Mouse (Mus musculus): ENCODE measurements at regions not wholly inside any gene's neighbourhood (a gene's known extent, or its start where the extent isn't known, plus 50 kb on each side); places are given as distances from the start of the nearest gene placed in this dataset.
A peak's percentile ranks its signal among the peaks of the same experiment; 100 is the strongest.

- Histone ChIP-seq H3K27ac (ENCODE audit: low read depth, low read length) (no peak overlapping the region), H3K36me3 (ENCODE audit: control insufficient read depth, insufficient read depth, low read length) (no peaks in the 10 kb centered on the region), H3K9me3 (replicated peaks; ENCODE audit: control insufficient read depth, low read length) (no peaks in the 10 kb centered on the region), H3K9ac (ENCODE audit: low read length) (no peak overlapping the region), H3K4me3 (ENCODE audit: low read depth, low read length) (no peak overlapping the region), H3K4me1 (ENCODE audit: control insufficient read depth, insufficient read depth, low read length) (no peaks in the 10 kb centered on the region), H3K27me3 (replicated peaks; ENCODE audit: control insufficient read depth, insufficient read depth, low read length) (no peaks in the 10 kb centered on the region), H3K4me2 (ENCODE audit: low read length) (no peak overlapping the region)
- ATAC-seq (no peak), DNase-seq (ENCODE audit: low spot score) (no peak)
- WGBS: 88% methylated on average over 2 of the region's 2 CpGs
These were observed 78.7 kb upstream of the Cntln start for GRCm38 (mm10) chr4:84805431-84805830.

- no peaks in the 10 kb centered on the region for H3K4me1 ChIP-seq (ENCODE audit: control insufficient read depth, insufficient read depth, low read length)
- WGBS: 89% methylated on average over 10 of the region's 10 CpGs
These were observed 90.8 kb upstream of the Cntln start for GRCm38 (mm10) chr4:84793156-84793919.

GRCm38 (mm10) chr4:84786583-84786982 is 97.5 kb upstream of the Cntln start:
- Histone ChIP-seq H3K4me1 (ENCODE audit: control insufficient read depth, insufficient read depth, low read length) (no peaks in the 10 kb centered on the region), H3K9ac (ENCODE audit: low read length) (no peak overlapping the region), H3K4me2 (ENCODE audit: low read length) (no peak overlapping the region), H3K27ac (ENCODE audit: low read depth, low read length) (no peak overlapping the region), H3K27me3 (replicated peaks; ENCODE audit: control insufficient read depth, insufficient read depth, low read length) (no peaks in the 10 kb centered on the region), H3K36me3 (ENCODE audit: control insufficient read depth, insufficient read depth, low read length) (no peaks in the 10 kb centered on the region), H3K4me3 (ENCODE audit: low read depth, low read length) (no peak overlapping the region), H3K9me3 (replicated peaks; ENCODE audit: control insufficient read depth, low read length) (no peaks in the 10 kb centered on the region)
- no peak for DNase-seq (ENCODE audit: low spot score)
- ATAC-seq: no peak
- WGBS: 73% methylated on average over 6 of the region's 6 CpGs

More at GRCm38 (mm10) chr4:84793156-84793919, 90.8 kb upstream of the Cntln start:
- Histone ChIP-seq H3K27ac (ENCODE audit: low read depth, low read length) (no peak overlapping the region), H3K4me2 (ENCODE audit: low read length) (no peak overlapping the region), H3K9me3 (replicated peaks; ENCODE audit: control insufficient read depth, low read length) (no peaks in the 10 kb centered on the region), H3K9ac (ENCODE audit: low read length) (no peak overlapping the region), H3K27me3 (replicated peaks; ENCODE audit: control insufficient read depth, insufficient read depth, low read length) (no peaks in the 10 kb centered on the region), H3K4me3 (ENCODE audit: low read depth, low read length) (no peak overlapping the region), H3K36me3 (ENCODE audit: control insufficient read depth, insufficient read depth, low read length) (no peaks in the 10 kb centered on the region)
- ATAC-seq: no peak
- no peak for DNase-seq (ENCODE audit: low spot score)

- H3K4me1 ChIP-seq (ENCODE audit: control insufficient read depth, insufficient read depth, low read length): no peaks in the 10 kb centered on the region
- no peak overlapping the region for H3K4me3 ChIP-seq (ENCODE audit: low read depth, low read length)
- no peak overlapping the region for H3K9ac ChIP-seq (ENCODE audit: low read length)
- no peak for ATAC-seq
- no peaks in the 10 kb centered on the region for H3K36me3 ChIP-seq (ENCODE audit: control insufficient read depth, insufficient read depth, low read length)
- H3K4me2 ChIP-seq (ENCODE audit: low read length): no peak overlapping the region
- WGBS: 60% methylated on average over 11 of the region's 11 CpGs
- H3K27ac ChIP-seq (ENCODE audit: low read depth, low read length): no peak overlapping the region
- peak; percentile 29 for DNase-seq (ENCODE audit: low spot score)
- no peaks in the 10 kb centered on the region for H3K27me3 ChIP-seq (replicated peaks; ENCODE audit: control insufficient read depth, insufficient read depth, low read length)
- H3K9me3 ChIP-seq (replicated peaks; ENCODE audit: control insufficient read depth, low read length): no peaks in the 10 kb centered on the region
These were observed 93.1 kb upstream of the Bnc2 start for GRCm38 (mm10) chr4:84768161-84768560.

GRCm38 (mm10) chr4:84766708-84767425 is 91.8 kb upstream of the Bnc2 start:
- Histone ChIP-seq H3K4me1 (ENCODE audit: control insufficient read depth, insufficient read depth, low read length) (no peaks in the 10 kb centered on the region), H3K4me3 (ENCODE audit: low read depth, low read length) (no peak overlapping the region), H3K9ac (ENCODE audit: low read length) (no peak overlapping the region), H3K9me3 (replicated peaks; ENCODE audit: control insufficient read depth, low read length) (no peaks in the 10 kb centered on the region), H3K27ac (ENCODE audit: low read depth, low read length) (no peak overlapping the region), H3K36me3 (ENCODE audit: control insufficient read depth, insufficient read depth, low read length) (no peaks in the 10 kb centered on the region), H3K4me2 (ENCODE audit: low read length) (no peak overlapping the region), H3K27me3 (replicated peaks; ENCODE audit: control insufficient read depth, insufficient read depth, low read length) (no peaks in the 10 kb centered on the region)
- 53% methylated on average over 11 of the region's 11 CpGs for WGBS
- DNase-seq (ENCODE audit: low spot score) (peak; percentile 47), ATAC-seq (peak; percentile 46; the same call in 1 of the 2 replicates)

GRCm38 (mm10) chr4:84757172-84757571 is 82.1 kb upstream of the Bnc2 start:
- no peak overlapping the region for H3K27ac ChIP-seq (ENCODE audit: low read depth, low read length)
- no peaks in the 10 kb centered on the region for H3K9me3 ChIP-seq (replicated peaks; ENCODE audit: control insufficient read depth, low read length)
- H3K4me1 ChIP-seq (ENCODE audit: control insufficient read depth, insufficient read depth, low read length): no peaks in the 10 kb centered on the region
- no peaks in the 10 kb centered on the region for H3K27me3 ChIP-seq (replicated peaks; ENCODE audit: control insufficient read depth, insufficient read depth, low read length)
- H3K4me3 ChIP-seq (ENCODE audit: low read depth, low read length): no peak overlapping the region
- 93% methylated on average over 5 of the region's 5 CpGs for WGBS
- ATAC-seq (no peak), DNase-seq (ENCODE audit: low spot score) (no peak)
- H3K36me3 ChIP-seq (ENCODE audit: control insufficient read depth, insufficient read depth, low read length): no peaks in the 10 kb centered on the region
- H3K9ac ChIP-seq (ENCODE audit: low read length): no peak overlapping the region
- H3K4me2 ChIP-seq (ENCODE audit: low read length): no peak overlapping the region

GRCm38 (mm10) chr4:84752613-84753185 is 77.6 kb upstream of the Bnc2 start:
- Histone ChIP-seq H3K4me1 (ENCODE audit: control insufficient read depth, insufficient read depth, low read length) (no peaks in the 10 kb centered on the region), H3K9me3 (replicated peaks; ENCODE audit: control insufficient read depth, low read length) (no peaks in the 10 kb centered on the region), H3K9ac (ENCODE audit: low read length) (no peak overlapping the region), H3K4me3 (ENCODE audit: low read depth, low read length) (no peak overlapping the region), H3K27ac (ENCODE audit: low read depth, low read length) (no peak overlapping the region), H3K27me3 (replicated peaks; ENCODE audit: control insufficient read depth, insufficient read depth, low read length) (no peaks in the 10 kb centered on the region), H3K4me2 (ENCODE audit: low read length) (no peak overlapping the region), H3K36me3 (ENCODE audit: control insufficient read depth, insufficient read depth, low read length) (no peaks in the 10 kb centered on the region)
- DNase-seq (ENCODE audit: low spot score) (no peak), ATAC-seq (no peak)
- 68% methylated on average over 8 of the region's 8 CpGs for WGBS

- DNase-seq (ENCODE audit: low spot score) (no peak), ATAC-seq (no peak)
- WGBS: 27% methylated on average over 2 of the region's 2 CpGs
These were observed 66.2 kb upstream of the Bnc2 start for GRCm38 (mm10) chr4:84741301-84741700.

GRCm38 (mm10) chr4:84740816-84741215 is 65.7 kb upstream of the Bnc2 start:
- Histone ChIP-seq H3K27me3 (replicated peaks; ENCODE audit: control insufficient read depth, insufficient read depth, low read length) (no peaks in the 10 kb centered on the region), H3K9ac (ENCODE audit: low read length) (no peak overlapping the region), H3K36me3 (ENCODE audit: control insufficient read depth, insufficient read depth, low read length) (no peaks in the 10 kb centered on the region), H3K4me2 (ENCODE audit: low read length) (no peak overlapping the region), H3K9me3 (replicated peaks; ENCODE audit: control insufficient read depth, low read length) (no peaks in the 10 kb centered on the region), H3K4me3 (ENCODE audit: low read depth, low read length) (no peak overlapping the region), H3K4me1 (ENCODE audit: control insufficient read depth, insufficient read depth, low read length) (no peaks in the 10 kb centered on the region), H3K27ac (ENCODE audit: low read depth, low read length) (no peak overlapping the region)
- ATAC-seq: no peak
- WGBS: 69% methylated on average over 3 of the region's 3 CpGs
- DNase-seq (ENCODE audit: low spot score): no peak

More at GRCm38 (mm10) chr4:84741301-84741700, 66.2 kb upstream of the Bnc2 start:
- Histone ChIP-seq H3K9me3 (replicated peaks; ENCODE audit: control insufficient read depth, low read length) (no peaks in the 10 kb centered on the region), H3K4me1 (ENCODE audit: control insufficient read depth, insufficient read depth, low read length) (no peaks in the 10 kb centered on the region), H3K36me3 (ENCODE audit: control insufficient read depth, insufficient read depth, low read length) (no peaks in the 10 kb centered on the region), H3K9ac (ENCODE audit: low read length) (no peak overlapping the region), H3K27me3 (replicated peaks; ENCODE audit: control insufficient read depth, insufficient read depth, low read length) (no peaks in the 10 kb centered on the region), H3K4me3 (ENCODE audit: low read depth, low read length) (no peak overlapping the region), H3K27ac (ENCODE audit: low read depth, low read length) (no peak overlapping the region), H3K4me2 (ENCODE audit: low read length) (no peak overlapping the region)
